Mouse (Mus musculus) heart, postnatal 0 days (tissue): ENCODE measurements around the gene Hrh3.

Source experiments
- CTCF ChIP-seq: IDR thresholded peaks from 2 replicates; pipeline ENCODE4 v1.5.1; 2016; ENCODE audit warnings: antibody characterized with exemption, control low read depth, low read depth
- EP300 ChIP-seq: IDR thresholded peaks from 2 replicates; pipeline ENCODE4 v1.6.1; 2016; ENCODE audit warnings: antibody characterized with exemption, low read depth

- TF ChIP-seq CTCF = no peak
- no peak for TF ChIP-seq EP300
Measured at GRCm38 (mm10) chr2:180147379-180147778, 43.1 kb upstream of the Hrh3 start.
